Mouse (Mus musculus): ENCODE results near the gene Dmc1. TPM values are rescaled to one million over a fixed set of nuclear protein-coding genes. Genes with fewer than 3 reads are reported as not detected.

Gene Dmc1
- polyA plus RNA-seq, 1 experiment from 2014 or later, result 0.15 TPM

DNA sequence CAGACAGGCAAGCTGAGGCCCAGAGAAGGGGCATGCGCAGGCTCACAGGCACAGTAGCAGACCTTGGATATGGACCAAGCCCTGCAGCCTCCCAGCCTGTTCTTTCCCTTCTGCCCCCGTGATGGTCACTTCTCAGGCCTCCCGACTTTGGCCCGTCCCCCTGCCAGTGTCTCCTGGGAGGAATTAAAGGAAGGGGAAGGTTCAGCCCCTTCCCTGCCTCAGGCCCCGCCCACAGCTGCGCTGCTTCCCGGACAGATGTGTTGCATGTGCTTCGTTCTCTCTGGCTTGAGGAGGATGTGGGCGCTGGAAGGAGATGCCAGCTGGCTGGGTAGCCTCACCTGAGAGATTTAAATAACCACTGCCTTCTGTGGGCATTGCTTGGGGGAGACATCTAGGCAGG lies 91.0 kb downstream of the Dmc1 start:
- peaks cover 17% of the 10 kb centered on the region for H3K27me3 ChIP-seq
- TF ChIP-seq CTCF (IDR thresholded peaks at IDR 0.05), result no peak
- CTCF ChIA-PET, result no interaction called here
- ATAC-seq, result no peak
- DNase-seq (ENCODE audit: low read depth, low spot score), result no peak
- POLR2A ChIA-PET, result no interaction called here
- in situ Hi-C loops (cut with MboI; ENCODE audit: low pct_unique_long_range_greater_than_20kb), result no loop called here

DNA sequence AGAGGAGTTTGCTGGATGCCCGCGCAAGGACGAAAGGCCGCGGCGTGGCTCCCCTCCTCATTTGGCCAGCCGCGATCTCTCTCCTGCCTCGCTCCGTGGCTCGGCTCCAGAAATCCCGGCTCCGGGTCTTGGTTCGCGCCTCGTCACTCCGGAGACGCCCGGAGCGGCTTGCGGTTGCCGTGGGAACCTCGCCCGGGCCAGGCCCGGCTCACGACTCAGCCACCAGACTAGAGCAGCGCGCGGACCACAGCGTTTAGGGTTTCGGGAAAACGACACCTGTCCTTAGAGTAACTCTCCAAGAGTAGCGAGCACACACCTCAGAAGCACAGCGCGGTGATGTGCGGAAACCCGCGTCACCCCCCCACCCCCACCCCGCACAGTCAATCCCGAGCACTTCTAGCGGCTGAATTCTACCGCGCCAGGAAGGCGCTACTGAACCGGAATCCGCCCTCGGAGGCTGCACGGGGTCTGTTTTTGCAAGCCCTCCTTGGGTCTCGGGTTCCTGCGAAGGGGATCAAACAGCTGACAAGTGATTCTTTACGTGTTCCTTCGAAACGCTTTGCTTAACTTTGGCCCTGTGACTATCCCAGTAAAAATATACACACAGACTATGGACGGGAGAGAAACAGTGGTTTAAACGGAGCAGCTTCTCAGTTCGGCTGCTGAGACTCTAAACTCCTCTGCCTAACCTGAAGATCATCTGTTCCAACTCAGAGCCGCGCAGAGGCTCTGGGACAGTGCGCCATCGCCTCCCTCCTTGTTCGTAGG lies 93.2 kb downstream of the Dmc1 start:
- in situ Hi-C loops (cut with MboI; ENCODE audit: low pct_unique_long_range_greater_than_20kb), result no loop called here
- no peak for TF ChIP-seq CTCF (IDR thresholded peaks at IDR 0.05)
- peak; percentile 23 for ATAC-seq
- ChIA-PET POLR2A (interaction anchor here (1.1 kb wide), 1 partner anchor 37 kb away, joined by 3 read pairs; no protein-coding TSS in a partner anchor), CTCF (no interaction called here)
- no peak for DNase-seq (ENCODE audit: low read depth, low spot score)
- H3K27me3 ChIP-seq, result peaks cover 24% of the 10 kb centered on the region

Other genes with a start within 250 kb of the Dmc1 start
- gene Tmem184b, start 201.5 kb downstream of the Dmc1 start, polyA plus RNA-seq (2021), result 129 TPM
- 128 TPM for gene Csnk1e, start 149.5 kb downstream of the Dmc1 start, polyA plus RNA-seq (2021)
- gene Kcnj4, start 99.9 kb downstream of the Dmc1 start, polyA plus RNA-seq (2021), result 3.8 TPM
- 35.8 TPM for gene Kdelr3, start 88.7 kb downstream of the Dmc1 start, polyA plus RNA-seq (2021)
- 326 TPM for gene Ddx17, start 58.4 kb downstream of the Dmc1 start, polyA plus RNA-seq (2021)
- gene Fam227a, start 53.8 kb upstream of the Dmc1 start, polyA plus RNA-seq (2021), result 4.6 TPM
- 46.0 TPM for gene Cby1, start 54.1 kb upstream of the Dmc1 start, polyA plus RNA-seq (2021)
- 201 TPM for gene Tomm22, start 65.8 kb upstream of the Dmc1 start, polyA plus RNA-seq (2021)
- gene Josd1, start 82.8 kb upstream of the Dmc1 start, polyA plus RNA-seq (2021), result 43.4 TPM
- 33.4 TPM for gene Gtpbp1, start 85.7 kb upstream of the Dmc1 start, polyA plus RNA-seq (2021)
- gene Sun2, start 137.4 kb upstream of the Dmc1 start, polyA plus RNA-seq (2021), result 69.6 TPM
- 76.8 TPM for gene Dnal4, start 172.7 kb upstream of the Dmc1 start, polyA plus RNA-seq (2021)
- gene Nptxr, start 199.7 kb upstream of the Dmc1 start, polyA plus RNA-seq (2021), result 6.6 TPM
- gene Npcd, start 229.1 kb upstream of the Dmc1 start, polyA plus RNA-seq (2021), result 2.1 TPM
- gene Cbx6, start 229.6 kb upstream of the Dmc1 start, polyA plus RNA-seq (2021), result 75.9 TPM

Measured in Patski (cell line).